Mouse (Mus musculus) heart, embryonic 11.5 days (tissue): ENCODE data around the gene Mrps18a. TPM values are rescaled to one million over a fixed set of nuclear protein-coding genes. Genes with fewer than 3 reads are reported as not detected.

ENCODE experiments used
- ATAC-seq: fragments of 200-750 bp; cut with Nextera tagmentation; replicated peaks from 2 replicates; pipeline ENCODE4 v1.8.0; 2017; ENCODE audit warnings: moderate library complexity; ENCODE audit not compliant: insufficient number of reproducible peaks, low FRiP score, low TSS enrichment
- H3K27ac ChIP-seq: fragments of 300-500 bp; sonication (generic); 2 replicates; pipeline ENCODE4 v1.5.1; 2014; ENCODE audit warnings: mild to moderate bottlenecking, low read depth, low read length
- H3K27me3 ChIP-seq: fragments of 300-500 bp; sonication (generic); 2 replicates; pipeline ENCODE4 v1.6.1; 2014; ENCODE audit warnings: mild to moderate bottlenecking, low read length, mixed read lengths; ENCODE audit not compliant: control insufficient read depth, insufficient read depth
- H3K36me3 ChIP-seq: fragments of 300-500 bp; sonication (generic); 2 replicates; pipeline ENCODE4 v1.6.1; 2014; ENCODE audit warnings: mild to moderate bottlenecking, low read length, moderate library complexity, mixed read lengths; ENCODE audit not compliant: control insufficient read depth, insufficient read depth
- H3K4me1 ChIP-seq: fragments of 300-500 bp; sonication (generic); 2 replicates; pipeline ENCODE4 v1.6.1; 2014; ENCODE audit warnings: low read length; ENCODE audit not compliant: control insufficient read depth, insufficient read depth
- H3K4me2 ChIP-seq: fragments of 300-500 bp; sonication (generic); 2 replicates; pipeline ENCODE4 v1.6.1; 2014; ENCODE audit warnings: mild to moderate bottlenecking, moderate library complexity
- H3K4me3 ChIP-seq: fragments of 300-500 bp; sonication (generic); 2 replicates; pipeline ENCODE4 v1.5.1; 2014; ENCODE audit warnings: low read depth, low read length
- H3K9ac ChIP-seq: fragments of 300-500 bp; sonication (generic); 2 replicates; pipeline ENCODE4 v1.6.1; 2014; ENCODE audit warnings: mild to moderate bottlenecking, low read depth, low read length, moderate library complexity
- H3K9me3 ChIP-seq: fragments of 300-500 bp; sonication (generic); replicated peaks from 2 replicates; pipeline ENCODE4 v1.6.1; 2016; ENCODE audit warnings: low read length; ENCODE audit not compliant: control insufficient read depth
- WGBS: fragments of 180-500 bp; shearing (Covaris S2); extraction: QIAGEN DNeasy Blood & Tissue Kit; methylation state at CpG from one replicate; pipeline ENCODE4 v1.1.7; 2014; ENCODE audit not compliant: insufficient replicate concordance; 5-methylcytosine and 5-hydroxymethylcytosine counted together
- polyA plus RNA-seq: library from polyadenylated mRNA; unstranded; fragments of >200 nt; fragmentation: Nextera tagmentation; extraction: Ambion mirVana; gene quantifications from 2 replicates; pipeline ENCODE4 v1.2.1, GENCODE M21; 2014

The Mrps18a gene
- polyA plus RNA-seq, 1 experiment from 2014 or later: 123 TPM

- Histone ChIP-seq H3K4me2 (no peak overlapping the region), H3K4me3 (no peak overlapping the region), H3K4me1 (peaks cover 11% of the 10 kb centered on the region; the same call in 1 of the 2 replicates), H3K27me3 (no peaks in the 10 kb centered on the region), H3K27ac (no peak overlapping the region), H3K36me3 (peaks cover 12% of the 10 kb centered on the region), H3K9me3 (no peaks in the 10 kb centered on the region), H3K9ac (no peak overlapping the region)
- no peak for ATAC-seq
- WGBS: 40% methylated on average over 2 of the region's 2 CpGs
Observed at GRCm38 (mm10) chr17:46115489-46115888, 4.7 kb downstream of the Mrps18a start.

- Histone ChIP-seq H3K36me3 (peaks cover 12% of the 10 kb centered on the region), H3K27ac (no peak overlapping the region), H3K4me2 (no peak overlapping the region), H3K4me3 (no peak overlapping the region), H3K9ac (no peak overlapping the region), H3K27me3 (no peaks in the 10 kb centered on the region), H3K4me1 (peaks cover 11% of the 10 kb centered on the region; the same call in 1 of the 2 replicates), H3K9me3 (no peaks in the 10 kb centered on the region)
- no peak for ATAC-seq
- WGBS: 84% methylated on average over 11 of the region's 11 CpGs
Observed at GRCm38 (mm10) chr17:46116138-46116537, 5.4 kb downstream of the Mrps18a start.

GRCm38 (mm10) chr17:46116881-46117280 is 6.1 kb downstream of the Mrps18a start:
- 0 out of 2 replicates have a peak overlapping the region, but pooled peaks have one; percentile 10 for H3K9ac ChIP-seq
- no peak overlapping the region for H3K4me2 ChIP-seq
- no peak for ATAC-seq
- H3K36me3 ChIP-seq: peaks cover 12% of the 10 kb centered on the region
- no peak overlapping the region for H3K4me3 ChIP-seq
- no peaks in the 10 kb centered on the region for H3K9me3 ChIP-seq
- 0 out of 2 replicates have a peak, but pooled peaks cover 6% of the 10 kb centered on the region for H3K4me1 ChIP-seq
- 74% methylated on average over 3 of the region's 3 CpGs for WGBS
- H3K27ac ChIP-seq: no peak overlapping the region
- H3K27me3 ChIP-seq: no peaks in the 10 kb centered on the region

GRCm38 (mm10) chr17:46117623-46118422 is 7.0 kb downstream of the Mrps18a start:
- Histone ChIP-seq H3K27ac (no peak overlapping the region), H3K36me3 (peaks cover 12% of the 10 kb centered on the region), H3K4me1 (0 out of 2 replicates have a peak, but pooled peaks cover 6% of the 10 kb centered on the region), H3K4me2 (no peak overlapping the region), H3K4me3 (no peak overlapping the region), H3K9me3 (no peaks in the 10 kb centered on the region), H3K27me3 (no peaks in the 10 kb centered on the region), H3K9ac (no peak overlapping the region)
- ATAC-seq: no peak
- WGBS: 79% methylated on average over 13 of the region's 13 CpGs

- Histone ChIP-seq H3K4me1 (0 out of 2 replicates have a peak, but pooled peaks cover 6% of the 10 kb centered on the region), H3K9ac (no peak overlapping the region), H3K9me3 (no peaks in the 10 kb centered on the region), H3K4me3 (no peak overlapping the region), H3K27me3 (no peaks in the 10 kb centered on the region), H3K27ac (no peak overlapping the region), H3K36me3 (peaks cover 17% of the 10 kb centered on the region), H3K4me2 (no peak overlapping the region)
- no peak for ATAC-seq
- 61% methylated on average over 4 of the region's 4 CpGs for WGBS
Observed at GRCm38 (mm10) chr17:46118423-46118850, 7.7 kb downstream of the Mrps18a start.

GRCm38 (mm10) chr17:46119641-46120040 is 8.9 kb downstream of the Mrps18a start:
- no peak overlapping the region for H3K9ac ChIP-seq
- WGBS: 81% methylated on average over 10 of the region's 10 CpGs
- no peak overlapping the region for H3K4me2 ChIP-seq
- H3K27me3 ChIP-seq: no peaks in the 10 kb centered on the region
- no peaks in the 10 kb centered on the region for H3K9me3 ChIP-seq
- H3K27ac ChIP-seq: no peak overlapping the region
- H3K36me3 ChIP-seq: peaks cover 24% of the 10 kb centered on the region
- ATAC-seq: no peak
- H3K4me3 ChIP-seq: no peak overlapping the region
- 0 out of 2 replicates have a peak, but pooled peaks cover 3% of the 10 kb centered on the region for H3K4me1 ChIP-seq

GRCm38 (mm10) chr17:46122791-46123190 is 12.0 kb downstream of the Mrps18a start:
- ATAC-seq: no peak
- H3K4me2 ChIP-seq: no peak overlapping the region
- H3K4me3 ChIP-seq: no peak overlapping the region
- no peaks in the 10 kb centered on the region for H3K9me3 ChIP-seq
- H3K27ac ChIP-seq: no peak overlapping the region
- H3K27me3 ChIP-seq: no peaks in the 10 kb centered on the region
- WGBS: 85% methylated on average over 4 of the region's 4 CpGs
- peaks cover 49% of the 10 kb centered on the region for H3K36me3 ChIP-seq
- 0 out of 2 replicates have a peak, but pooled peaks cover 3% of the 10 kb centered on the region for H3K4me1 ChIP-seq
- no peak overlapping the region for H3K9ac ChIP-seq

- no peak for ATAC-seq
- no peak overlapping the region for H3K4me3 ChIP-seq
- no peaks in the 10 kb centered on the region for H3K4me1 ChIP-seq
- H3K27ac ChIP-seq: no peak overlapping the region
- no peak overlapping the region for H3K4me2 ChIP-seq
- H3K36me3 ChIP-seq: peaks cover 52% of the 10 kb centered on the region
- H3K9ac ChIP-seq: no peak overlapping the region
- H3K27me3 ChIP-seq: no peaks in the 10 kb centered on the region
- 88% methylated on average over 4 of the region's 4 CpGs for WGBS
- H3K9me3 ChIP-seq: no peaks in the 10 kb centered on the region
Observed at GRCm38 (mm10) chr17:46123285-46123684, 12.5 kb downstream of the Mrps18a start.
